Mouse (Mus musculus) c-Kit-positive CD71-positive TER-119-negative erythroid progenitor cells, embryonic 14.5 days (primary cell): Measurements from ENCODE around the gene Cyp3a41a.
"Not testable (repeated sequence)": the region's sequence is repeated elsewhere in the genome, so short reads cannot be mapped to it uniquely, and the experiment has no call there.

ENCODE experiments used
- DNase-seq: peaks from one replicate; pipeline ENCODE4 v3.0.0-alpha.2; 2013; ENCODE audit warnings: low read depth

Cyp3a41a gene

DNA sequence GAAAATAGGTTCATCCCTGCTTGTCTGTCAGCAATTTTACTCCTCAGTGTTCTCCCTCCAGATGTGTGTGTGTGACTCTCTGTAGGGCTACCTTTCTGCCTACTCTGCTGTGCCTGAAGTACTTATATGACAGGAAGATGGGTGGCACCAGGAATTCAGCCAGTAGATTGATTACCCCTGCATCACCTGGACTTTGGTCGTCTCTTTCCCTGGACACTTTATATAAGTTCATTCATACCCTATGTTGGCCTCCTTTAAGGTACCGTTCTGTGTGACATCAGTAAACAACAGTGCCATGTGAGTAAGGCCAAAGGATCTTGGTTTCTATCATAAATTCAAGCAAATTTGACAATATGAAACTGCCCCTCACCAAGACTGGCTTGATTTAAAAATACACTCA, at the start of gene Cyp3a41a:
Gene Cyp3a41a, minus strand, starts transcription at position 101 of the 400 bp plus-strand sequence.
- DNase-seq = not testable (repeated sequence)

DNA sequence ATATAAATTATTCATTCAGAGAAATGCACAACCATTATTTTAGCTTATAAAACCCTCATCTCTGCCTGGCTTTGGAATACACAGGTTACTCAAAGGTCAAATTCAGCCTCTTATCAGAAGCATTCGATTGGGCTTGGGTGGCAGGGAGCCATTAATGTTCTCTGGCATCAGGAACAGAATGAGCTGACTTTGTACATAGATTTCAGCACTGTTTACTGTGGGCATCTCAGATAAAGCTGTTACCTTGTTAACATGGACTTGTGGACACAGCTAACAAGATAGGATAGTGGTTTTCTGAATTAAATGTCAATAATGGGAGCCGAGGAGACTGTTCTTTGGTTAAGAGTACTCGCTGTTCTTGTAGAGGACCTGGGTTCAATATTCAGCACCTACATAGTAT, 17.6 kb upstream of the Cyp3a41a start:
- not testable (repeated sequence) for DNase-seq

DNA sequence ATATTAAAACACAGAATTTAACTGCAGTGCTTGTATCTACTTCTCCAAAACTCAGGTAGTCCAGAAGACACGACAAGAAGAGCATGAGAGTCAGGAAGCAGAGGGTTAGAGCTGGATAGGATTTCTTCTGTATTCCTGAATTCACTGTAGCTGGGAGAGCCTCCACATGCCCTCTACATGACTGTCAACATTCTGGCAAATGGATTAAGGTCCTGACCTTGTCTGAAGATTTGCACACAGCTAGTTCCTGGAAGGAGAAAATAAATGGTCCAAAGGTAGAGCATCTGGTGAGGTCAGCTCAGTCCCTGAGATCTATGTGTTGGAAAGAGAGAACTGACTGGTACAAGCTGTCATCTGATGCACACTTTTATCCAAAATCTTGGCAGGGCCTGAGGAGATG, 5.6 kb downstream of the Cyp3a41a start:
- not testable (repeated sequence) for DNase-seq

DNA sequence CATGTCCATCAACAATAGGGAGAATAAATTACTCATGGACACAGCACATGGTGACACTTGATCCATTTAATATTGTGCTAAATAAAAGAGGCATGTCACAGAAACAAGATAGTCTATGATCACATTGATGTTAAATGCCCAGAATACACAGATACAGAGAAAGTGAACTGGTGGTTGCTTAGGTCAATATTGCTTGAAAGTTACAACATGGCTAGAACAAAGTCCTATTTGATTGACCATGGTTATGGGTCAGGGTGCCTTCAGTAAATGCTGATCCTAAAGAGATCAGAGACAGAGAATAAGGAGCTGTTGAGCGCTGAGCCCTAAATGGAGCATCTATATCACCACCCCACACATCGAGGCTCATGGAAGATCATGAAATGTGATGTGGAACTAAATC, 12.6 kb downstream of the Cyp3a41a start:
- not testable (repeated sequence) for DNase-seq

DNA sequence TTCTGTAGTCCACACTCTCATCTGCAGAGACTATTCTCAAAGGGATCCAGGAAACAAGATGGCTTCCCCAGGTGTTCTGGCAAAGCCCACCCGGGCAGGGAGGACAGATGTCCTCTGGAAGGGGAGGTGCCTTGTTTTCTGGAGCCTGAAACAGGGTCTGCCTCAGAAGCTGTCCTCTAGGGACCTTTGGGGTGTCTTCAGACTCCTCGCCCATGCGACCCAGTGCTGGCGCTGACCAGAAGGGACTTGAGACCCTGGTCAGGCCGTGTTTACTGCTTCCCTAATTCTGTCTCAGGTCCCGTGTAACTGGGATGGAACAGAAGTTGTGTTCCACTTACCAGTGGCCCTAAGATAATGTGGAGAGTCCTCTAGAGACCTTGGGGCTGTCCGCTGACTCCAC, 57.9 kb downstream of the Cyp3a41a start:
- no peak for DNase-seq

DNA sequence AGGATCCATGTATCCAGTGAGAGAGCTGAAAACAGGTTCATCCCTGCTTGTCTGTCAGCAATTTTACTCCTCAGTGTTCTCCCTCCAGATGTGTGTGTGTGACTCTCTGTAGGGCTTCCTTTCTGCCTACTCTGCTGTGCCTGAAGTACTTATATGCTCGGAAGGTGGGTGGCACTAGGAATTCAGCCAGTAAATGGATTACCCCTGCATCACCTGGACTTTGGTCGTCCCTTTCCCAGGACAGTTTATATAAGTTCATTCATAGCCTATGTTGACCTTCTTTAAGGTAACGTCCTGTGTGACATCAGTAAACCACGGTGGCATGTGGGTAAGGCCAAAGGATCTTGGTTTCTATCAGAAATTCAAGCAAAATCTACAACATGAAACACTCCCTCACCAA, 72.2 kb downstream of the Cyp3a41a start:
- no peak for DNase-seq
